16 mouse cellular contexts compared by ENCODE assay signal in the genomic region with DNA sequence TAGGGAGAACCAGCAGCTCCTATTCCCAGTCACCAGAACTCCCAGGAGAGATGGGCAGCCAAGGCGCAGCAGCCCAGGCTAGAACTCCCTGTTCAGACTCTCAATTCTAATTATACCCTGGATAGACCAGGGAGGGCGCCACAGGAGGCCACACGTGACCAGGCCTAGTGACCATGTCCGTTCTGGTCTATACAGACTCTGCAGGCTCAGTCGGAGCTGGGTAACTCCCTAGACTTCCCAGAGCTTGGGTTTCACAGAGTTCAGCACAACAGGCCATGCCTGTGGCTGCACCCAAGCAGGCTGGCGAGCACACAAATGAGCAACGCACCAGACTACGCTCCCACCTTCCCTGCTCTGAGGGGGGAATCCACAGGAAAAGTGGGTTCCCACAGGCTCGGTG. TPM values are rescaled to one million over a fixed set of nuclear protein-coding genes. Genes with fewer than 3 reads are reported as not detected.
A peak's percentile ranks its signal among the peaks of the same experiment; 100 is the strongest.
DNase-seq lines count a peak whose midpoint lies in the region; ATAC-seq and TF ChIP-seq lines count a peak whose summit lies in the region.
"Had no signal": no experiment of that assay in that cellular context is flagged by ENCODE, and none has a peak within 500 bp of the region (broad histone marks: within the 10 kb centered on the region; RNA-seq: fewer than 3 reads in every experiment).

No protein-coding gene starts in this region.

- no peak overlapping the region for H3K4me2 ChIP-seq in heart, embryonic 13.5 days
- H3K4me2 ChIP-seq in intestine, embryonic 14.5 days (ENCODE audit: low read length) = no peak overlapping the region

- no peak overlapping the region for H3K4me3 ChIP-seq in heart, embryonic 13.5 days
- no peak overlapping the region for H3K4me3 ChIP-seq in left cerebral cortex, adult 2 months
- H3K4me3 ChIP-seq in intestine, embryonic 14.5 days (ENCODE audit: low read depth, low read length) = no peak overlapping the region

- peaks cover 49% of the 10 kb centered on the region for H3K4me1 ChIP-seq in heart, embryonic 13.5 days
- H3K4me1 ChIP-seq in intestine, embryonic 14.5 days (replicated peaks; ENCODE audit: control insufficient read depth, insufficient read depth, low read length) = peaks cover 28% of the 10 kb centered on the region

- H3K27ac ChIP-seq in heart, embryonic 13.5 days (replicated peaks) = peak overlapping the region; percentile 70
- peak overlapping the region; percentile 45; the same call in 1 of the 2 replicates for H3K27ac ChIP-seq in left cerebral cortex, adult 2 months
- H3K27ac ChIP-seq in intestine, embryonic 14.5 days (ENCODE audit: low read depth) = peak overlapping the region; percentile 69
- H3K27ac ChIP-seq: liver, embryonic 14.5 days had no signal

- 81% methylated on average over 9 of the region's 9 CpGs for WGBS in heart, embryonic 13.5 days
- WGBS in intestine, embryonic 14.5 days = 82% methylated on average over 9 of the region's 9 CpGs

- H3K9me3 ChIP-seq in heart, embryonic 13.5 days = peaks cover 6% of the 10 kb centered on the region; the same call in 1 of the 2 replicates
- 0 out of 2 replicates have a peak, but pooled peaks cover 3% of the 10 kb centered on the region for H3K9me3 ChIP-seq in intestine, embryonic 14.5 days (ENCODE audit: control insufficient read depth, low read length)

- no peaks in the 10 kb centered on the region for H3K27me3 ChIP-seq in heart, embryonic 13.5 days (replicated peaks)
- H3K27me3 ChIP-seq in intestine, embryonic 14.5 days (replicated peaks; ENCODE audit: control insufficient read depth, insufficient read depth, low read length) = no peaks in the 10 kb centered on the region

- H3K36me3 ChIP-seq in heart, embryonic 13.5 days = no peaks in the 10 kb centered on the region
- no peaks in the 10 kb centered on the region for H3K36me3 ChIP-seq in intestine, embryonic 14.5 days (ENCODE audit: control insufficient read depth, insufficient read depth, low read length)

- intact Hi-C loops in heart, postnatal 10 days (cut with DNase I) = loop anchor here (5.0 kb wide), 1 partner anchor 83 kb away; no protein-coding TSS in a partner anchor
- intact Hi-C loops in left cerebral cortex, adult 2 months (cut with DNase I) = no loop called here
- intact Hi-C loops in left cerebral cortex, postnatal 25 days (cut with DNase I) = no loop called here
- intact Hi-C loops in gastrocnemius, postnatal 36 days (cut with DNase I) = loop anchor here (5.0 kb wide), 1 partner anchor 83 kb away; no protein-coding TSS in a partner anchor

- DNase-seq in heart, postnatal 10 days = no peak
- DNase-seq in left cerebral cortex, adult 2 months (ENCODE audit: extremely low spot score in 1 of 2, low spot score in 2 of 2) = no peak
- no peak for DNase-seq in left cerebral cortex, postnatal 25 days (ENCODE audit: low spot score in 2 of 2)
- no peak for DNase-seq in intestine, embryonic 14.5 days (ENCODE audit: low spot score)
- peak; percentile 36 for DNase-seq in skeletal muscle tissue, adult 2 months (ENCODE audit: low read depth, low spot score)
- no peak for DNase-seq in layer of hippocampus, adult 18-20 months (ENCODE audit: low spot score in 2 of 2)
- DNase-seq in gastrocnemius, postnatal 36 days = no peak
- DNase-seq: cerebellum, adult 18-20 months; gastrocnemius, postnatal 14 days; heart, postnatal 14 days; kidney, postnatal 14 days; lung, postnatal 14 days; thymus, postnatal 4 days had no signal

- TF ChIP-seq CTCF in left cerebral cortex, adult 2 months (IDR thresholded peaks at IDR 0.05) = no peak; the same call in 1 of the 2 replicates

- no peak for ATAC-seq in heart, embryonic 13.5 days (ENCODE audit: extremely low read depth, insufficient number of reproducible peaks, low FRiP score, low TSS enrichment)
- no peak for ATAC-seq in intestine, embryonic 14.5 days (replicated peaks; ENCODE audit: low FRiP score, low TSS enrichment, low read depth)
- ATAC-seq: activated CD4-positive, CD25-positive, alpha-beta regulatory T cell, adult 4 months had no signal

- no peak overlapping the region for H3K9ac ChIP-seq in heart, embryonic 13.5 days
- no peak overlapping the region for H3K9ac ChIP-seq in intestine, embryonic 14.5 days (ENCODE audit: low read length)
- H3K9ac ChIP-seq: liver, embryonic 14.5 days had no signal

RNA-seq across cellular contexts. Expression of a gene that starts 39.9 kb away (rescaled TPM):
- 0.84 and 1.1 TPM in 2 replicates for polyA plus RNA-seq in heart, embryonic 13.5 days (2015; fragmentation: Nextera tagmentation; extraction: Ambion mirVana)
- not detected for total RNA-seq in heart, postnatal 10 days (2021)
- 100 to 1,000 TPM; 176 to 177 TPM for total RNA-seq in left cerebral cortex, adult 2 months (2021)
- 100 to 1,000 TPM; 177 to 186 TPM for total RNA-seq in left cerebral cortex, postnatal 25 days (2021)
- polyA plus RNA-seq in intestine, embryonic 14.5 days (2014; fragmentation: Nextera tagmentation; extraction: Ambion mirVana) = 7.0 and 14.3 TPM in 2 replicates
- 100 to 1,000 TPM; 123 to 138 TPM for total RNA-seq in layer of hippocampus, adult 18-20 months (2021)
- total RNA-seq in gastrocnemius, postnatal 36 days (2021) = not detected
- total RNA-seq: gastrocnemius, postnatal 14 days had no signal
- polyA plus RNA-seq: activated CD4-positive, CD25-positive, alpha-beta regulatory T cell, adult 4 months had no signal

Comparison
In these comparisons a context has a peak if more than half of its experiments do, and no peak if none do; other contexts are left out.
1. RNA of a gene that starts 39.9 kb away (total RNA-seq): 177 to 186 TPM in left cerebral cortex, postnatal 25 days, 176 to 177 TPM in left cerebral cortex, adult 2 months and 123 to 138 TPM in layer of hippocampus, adult 18-20 months; not detected in gastrocnemius, postnatal 36 days and not detected in heart, postnatal 10 days; every median in the first group is over 100 times any median in the second.
2. intact Hi-C loops: an anchor here in heart, postnatal 10 days (5.0 kb wide) and gastrocnemius, postnatal 36 days (5.0 kb wide); none called in left cerebral cortex, adult 2 months and left cerebral cortex, postnatal 25 days.
3. Peak in every context shown above with its lines, with median percentiles within 50 percentile points of each other: H3K27ac ChIP-seq.